ENCODE assay signal across 8 mouse cellular contexts in genomic region chr2:130664102-130664701, GRCm38 (mm10). TPM values are rescaled to one million over a fixed set of nuclear protein-coding genes. Genes with fewer than 3 reads are reported as not detected.
DNase-seq lines count a peak whose midpoint lies in the region; ATAC-seq and TF ChIP-seq lines count a peak whose summit lies in the region.

Gene Ddrgk1, minus strand, starts transcription at chr2:130664659.

- peak within 1 kb of the TSS; percentile 97 for H3K27ac ChIP-seq in MEL (ENCODE audit: control insufficient read depth, low read depth, low read length)
- peak within 1 kb of the TSS; percentile 96 for H3K27ac ChIP-seq in cerebellum, adult 2 months (ENCODE audit: insufficient read depth, low read length)
- peak within 1 kb of the TSS; percentile 99 for H3K27ac ChIP-seq in forebrain, postnatal 0 days (ENCODE audit: low read depth, low read length)
- H3K27ac ChIP-seq in lung, embryonic 15.5 days: peak within 1 kb of the TSS; percentile 95

- H3K9me3 ChIP-seq in MEL (replicated peaks; ENCODE audit: insufficient read depth, low read length): no peaks in the 10 kb centered on the region
- H3K9me3 ChIP-seq in forebrain, postnatal 0 days (ENCODE audit: low read length): no peaks in the 10 kb centered on the region
- no peaks in the 10 kb centered on the region for H3K9me3 ChIP-seq in lung, embryonic 15.5 days

- WGBS in cerebellum, adult 2 months: under 1% methylated on average over 40 of the region's 40 CpGs
- WGBS in forebrain, postnatal 0 days: 1% methylated on average over 40 of the region's 40 CpGs
- WGBS in lung, embryonic 15.5 days: under 1% methylated on average over 40 of the region's 40 CpGs

- peak; percentile 97 for ATAC-seq in forebrain, postnatal 0 days
- peak; percentile 96 for ATAC-seq in lung, embryonic 15.5 days (ENCODE audit: borderline replicate concordance, extremely low read depth, low FRiP score, low TSS enrichment)

- H3K79me2 ChIP-seq in MEL (ENCODE audit: control insufficient read depth, insufficient read depth, low read length, poor library complexity): peaks cover 24% of the 10 kb centered on the region

- no peak for TF ChIP-seq EP300 in MEL (IDR thresholded peaks at IDR 0.05; ENCODE audit: low read depth in 1 of 2, low read length in 2 of 2)

- TF ChIP-seq POLR2A in MEL (IDR thresholded peaks at IDR 0.05; ENCODE audit: control insufficient read depth in 1 of 2, insufficient read depth in 1 of 2, low read depth in 1 of 2, low read length in 2 of 2, poor library complexity in 1 of 2): peak; percentile 95 to 97
- peak; percentile 88 for TF ChIP-seq POLR2A in cerebellum, adult 2 months (IDR thresholded peaks at IDR 0.05; ENCODE audit: borderline replicate concordance, insufficient read depth, low read length)

- peak; percentile 99 for DNase-seq in MEL (ENCODE audit: low read depth, low spot score)
- peak; percentile 97 for DNase-seq in cerebellum, adult 2 months
- peak; percentile 99 for DNase-seq in forebrain, postnatal 0 days
- peak; percentile 93 for DNase-seq in heart, postnatal 4 days
- peak; percentile 94 to 96 for DNase-seq in layer of hippocampus, adult 8-10 months (ENCODE audit: low spot score in 2 of 2)
- DNase-seq in ovary, adult 18-20 months (ENCODE audit: low spot score): peak; percentile 88
- peak; percentile 89 for DNase-seq in thymus, postnatal 0 days (ENCODE audit: low spot score)

- no peak for TF ChIP-seq CTCF in MEL (IDR thresholded peaks at IDR 0.05 in 2 of 3, conservative IDR thresholded peaks at IDR 0.05 in 1 of 3; ENCODE audit: control insufficient read depth in 1 of 3, insufficient read depth in 1 of 3, low read depth in 2 of 3, low read length in 3 of 3, poor library complexity in 1 of 3, severe bottlenecking in 1 of 3)
- TF ChIP-seq CTCF in cerebellum, adult 2 months (IDR thresholded peaks at IDR 0.05; ENCODE audit: borderline replicate concordance, insufficient read depth, low read depth, low read length): no peak; the same call in 1 of the 2 replicates
- peak; percentile 53 for TF ChIP-seq CTCF in forebrain, postnatal 0 days (IDR thresholded peaks at IDR 0.05; ENCODE audit: low read depth)

- H3K4me1 ChIP-seq in MEL (ENCODE audit: control insufficient read depth in 1 of 2, insufficient read depth in 2 of 2, low read length in 2 of 2): peaks cover 2 to 20% of the 10 kb centered on the region in 2 experiments
- peaks cover 8% of the 10 kb centered on the region for H3K4me1 ChIP-seq in cerebellum, adult 2 months (ENCODE audit: control insufficient read depth, insufficient read depth, low read length)
- H3K4me1 ChIP-seq in forebrain, postnatal 0 days (ENCODE audit: insufficient read depth): peaks cover 12% of the 10 kb centered on the region
- H3K4me1 ChIP-seq in lung, embryonic 15.5 days: peaks cover 24% of the 10 kb centered on the region

- peaks cover 3 to 24% of the 10 kb centered on the region in 2 experiments; a peak in 3 of 4 replicates for H3K36me3 ChIP-seq in MEL (ENCODE audit: control insufficient read depth in 1 of 2, insufficient read depth in 2 of 2, low read length in 2 of 2)
- H3K36me3 ChIP-seq in forebrain, postnatal 0 days (ENCODE audit: insufficient read depth): peaks cover 22% of the 10 kb centered on the region
- H3K36me3 ChIP-seq in lung, embryonic 15.5 days: peaks cover 22% of the 10 kb centered on the region

- peak within 1 kb of the TSS; percentile 72 to 73 for H3K4me3 ChIP-seq in MEL (ENCODE audit: control insufficient read depth in 1 of 2, insufficient read depth in 1 of 2, low read depth in 2 of 2, low read length in 2 of 2)
- H3K4me3 ChIP-seq in cerebellum, adult 2 months (replicated peaks; ENCODE audit: insufficient read depth, low read depth, low read length): peak within 1 kb of the TSS; percentile 75
- H3K4me3 ChIP-seq in forebrain, postnatal 0 days (ENCODE audit: low read depth, low read length): peak within 1 kb of the TSS; percentile 59
- peak within 1 kb of the TSS; percentile 55 for H3K4me3 ChIP-seq in lung, embryonic 15.5 days

- peak within 1 kb of the TSS; percentile 94 for H3K9ac ChIP-seq in MEL (ENCODE audit: control insufficient read depth, low read depth, low read length, poor library complexity, severe bottlenecking)
- H3K9ac ChIP-seq in forebrain, postnatal 0 days: peak within 1 kb of the TSS; percentile 89
- peak within 1 kb of the TSS; percentile 76 for H3K9ac ChIP-seq in lung, embryonic 15.5 days

- H3K27me3 ChIP-seq in MEL (ENCODE audit: control insufficient read depth in 1 of 2, insufficient read depth in 2 of 2, low read length in 2 of 2): no peaks in the 10 kb centered on the region
- no peaks in the 10 kb centered on the region for H3K27me3 ChIP-seq in cerebellum, adult 2 months (ENCODE audit: control insufficient read depth, insufficient read depth, low read length)
- H3K27me3 ChIP-seq in forebrain, postnatal 0 days (ENCODE audit: insufficient read depth, low read length): no peaks in the 10 kb centered on the region
- no peaks in the 10 kb centered on the region for H3K27me3 ChIP-seq in lung, embryonic 15.5 days

- no peak for TF ChIP-seq RAD21 in MEL (IDR thresholded peaks at IDR 0.05; ENCODE audit: low read depth, low read length)

- peak within 1 kb of the TSS; percentile 62 for H3K4me2 ChIP-seq in forebrain, postnatal 0 days (ENCODE audit: low read depth)
- peak within 1 kb of the TSS; percentile 82 for H3K4me2 ChIP-seq in lung, embryonic 15.5 days

TF ChIP-seq in MEL, 35 proteins besides CTCF, POLR2A, EP300 and RAD21:
- TF ChIP-seq ETS1 (IDR thresholded peaks at IDR 0.05; ENCODE audit: low read depth, low read length) (peak; percentile 5; the same call in 1 of the 2 replicates), E2F4 (IDR thresholded peaks at IDR 0.05; ENCODE audit: borderline replicate concordance, low read depth, low read length) (peak; percentile 78; the same call in 1 of the 2 replicates), TCF12 (IDR thresholded peaks at IDR 0.05; ENCODE audit: low read depth, low read length) (no peak), USF1 (IDR thresholded peaks at IDR 0.05; ENCODE audit: low read depth, low read length) (0 out of 2 replicates have a peak, but pooled peaks have one; percentile 30), MYC (IDR thresholded peaks at IDR 0.05; ENCODE audit: low read depth, low read length) (peak; percentile 63; the same call in 1 of the 2 replicates), POLR2AphosphoS5 (IDR thresholded peaks at IDR 0.05; ENCODE audit: borderline replicate concordance, low read depth, low read length) (0 out of 2 replicates have a peak, but pooled peaks have one; percentile 19), ZMIZ1 (IDR thresholded peaks at IDR 0.05; ENCODE audit: low read depth, low read length) (peak; percentile 86), SIN3A (IDR thresholded peaks at IDR 0.05; ENCODE audit: low read length) (peak; percentile 76; the same call in 1 of the 2 replicates), MAX (IDR thresholded peaks at IDR 0.05; ENCODE audit: low read length) (peak; percentile 90), NRF1 (IDR thresholded peaks at IDR 0.05; ENCODE audit: insufficient read depth, low read depth, low read length, poor library complexity, severe bottlenecking) (peak; percentile 86), KAT2A (conservative IDR thresholded peaks at IDR 0.05; ENCODE audit: low read depth, low read length) (no peak), RCOR1 (IDR thresholded peaks at IDR 0.05; ENCODE audit: low read depth, low read length) (no peak), POLR2AphosphoS2 (IDR thresholded peaks at IDR 0.05; ENCODE audit: low read length) (peak; percentile 88), TBP (IDR thresholded peaks at IDR 0.05; ENCODE audit: low read depth, low read length) (peak; percentile 31; the same call in 1 of the 2 replicates), MYB (IDR thresholded peaks at IDR 0.05; ENCODE audit: low read depth, low read length) (no peak), HCFC1 (IDR thresholded peaks at IDR 0.05; ENCODE audit: low read depth, low read length) (peak; percentile 80), NELFE (IDR thresholded peaks at IDR 0.05; ENCODE audit: low read depth, low read length) (peak; percentile 97), MXI1 (IDR thresholded peaks at IDR 0.05; ENCODE audit: low read depth, low read length) (peak; percentile 64; the same call in 1 of the 2 replicates), UBTF (IDR thresholded peaks at IDR 0.05; ENCODE audit: borderline replicate concordance, insufficient read depth, low read depth, low read length) (no peak), BHLHE40 (IDR thresholded peaks at IDR 0.05; ENCODE audit: borderline replicate concordance, low read depth, low read length) (no peak), ZKSCAN1 (IDR thresholded peaks at IDR 0.05; ENCODE audit: low read depth, low read length) (no peak)

RNA-seq across cellular contexts. Expression of gene Ddrgk1, which starts in this region (rescaled TPM):
- total RNA-seq in MEL (2012; rRNA removed): 44.7 and 52.7 TPM in 2 replicates
- polyA plus RNA-seq in MEL (2012; ENCODE audit: insufficient read depth in 1 of 2, insufficient read length in 2 of 2, low read depth in 1 of 2, low replicate concordance in 2 of 2, missing spikeins in 1 of 2): 10 to 100 TPM in 1 of 2 experiments, not detected in 1; 73.6 TPM
- polyA plus RNA-seq in cerebellum, adult 2 months (2012; rRNA removed): 98.5 and 109 TPM in 2 replicates
- total RNA-seq in forebrain, postnatal 0 days (2014; rRNA removed): 33.8 and 40.1 TPM in 2 replicates
- polyA plus RNA-seq in forebrain, postnatal 0 days (2015; fragmentation: Nextera tagmentation; extraction: Ambion mirVana): 73.0 and 77.4 TPM in 2 replicates
- total RNA-seq in heart, postnatal 4 days (2021): 10 to 100 TPM; 57.7 to 58.9 TPM
- 100 to 1,000 TPM in 3 of 4 experiments, 10 to 100 TPM in 1; 95.9 to 122 (median 110) TPM for total RNA-seq in layer of hippocampus, adult 8-10 months (2022)
- 51.7 and 56.7 TPM in 2 replicates for polyA plus RNA-seq in lung, embryonic 15.5 days (2015; fragmentation: Nextera tagmentation; extraction: Ambion mirVana)
- 59.0 and 61.4 TPM in 2 replicates for polyA plus RNA-seq in thymus, postnatal 0 days (2015; fragmentation: Nextera tagmentation; extraction: Ambion mirVana)

Comparison
In these comparisons a context has a peak if more than half of its experiments do, and no peak if none do; other contexts are left out.
1. Peak in every context shown above with its lines: DNase-seq, ATAC-seq, H3K4me3 ChIP-seq and H3K27ac ChIP-seq.